Mouse (Mus musculus) forebrain, embryonic 10.5 days (tissue): ENCODE results near the gene Pax6. TPM values are rescaled to one million over a fixed set of nuclear protein-coding genes. Genes with fewer than 3 reads are reported as not detected.

ENCODE experiments used
- DNase-seq: peaks from one replicate; pipeline ENCODE4 v3.0.0-alpha.2; 2017; ENCODE audit warnings: low spot score; ENCODE audit errors: extremely low spot score
- H3K27ac ChIP-seq: fragments of 300-500 bp; sonication (generic); 2 replicates; pipeline ENCODE4 v1.5.1; 2016; ENCODE audit warnings: mild to moderate bottlenecking
- H3K27me3 ChIP-seq: fragments of 300-500 bp; sonication (generic); 2 replicates; pipeline ENCODE4 v1.6.1; 2016; ENCODE audit warnings: mild to moderate bottlenecking; ENCODE audit not compliant: poor library complexity, severe bottlenecking
- H3K36me3 ChIP-seq: fragments of 300-500 bp; sonication (generic); replicated peaks from 2 replicates; pipeline ENCODE4 v1.6.1; 2016; ENCODE audit warnings: mild to moderate bottlenecking, moderate library complexity
- H3K4me1 ChIP-seq: fragments of 300-500 bp; sonication (generic); 2 replicates; pipeline ENCODE4 v1.6.1; 2016
- H3K4me3 ChIP-seq: fragments of 300-500 bp; sonication (generic); 2 replicates; pipeline ENCODE4 v1.5.1; 2016; ENCODE audit warnings: mild to moderate bottlenecking, moderate library complexity
- H3K9me3 ChIP-seq: fragments of 300-500 bp; sonication (generic); 2 replicates; pipeline ENCODE4 v1.6.1; 2016; ENCODE audit warnings: mild to moderate bottlenecking, moderate library complexity
- WGBS: fragments of 180-500 bp; shearing (Covaris S2); methylation state at CpG from one replicate; pipeline ENCODE4 v1.1.7; 2016; 5-methylcytosine and 5-hydroxymethylcytosine counted together
- polyA plus RNA-seq: library from polyadenylated mRNA; unstranded; fragments of >200 nt; fragmentation: Nextera tagmentation; extraction: Ambion mirVana; gene quantifications from 2 replicates; pipeline ENCODE4 v1.2.1, GENCODE M21; 2016

Gene Pax6
- polyA plus RNA-seq, 1 experiment from 2014 or later: 76.8 TPM

DNA sequence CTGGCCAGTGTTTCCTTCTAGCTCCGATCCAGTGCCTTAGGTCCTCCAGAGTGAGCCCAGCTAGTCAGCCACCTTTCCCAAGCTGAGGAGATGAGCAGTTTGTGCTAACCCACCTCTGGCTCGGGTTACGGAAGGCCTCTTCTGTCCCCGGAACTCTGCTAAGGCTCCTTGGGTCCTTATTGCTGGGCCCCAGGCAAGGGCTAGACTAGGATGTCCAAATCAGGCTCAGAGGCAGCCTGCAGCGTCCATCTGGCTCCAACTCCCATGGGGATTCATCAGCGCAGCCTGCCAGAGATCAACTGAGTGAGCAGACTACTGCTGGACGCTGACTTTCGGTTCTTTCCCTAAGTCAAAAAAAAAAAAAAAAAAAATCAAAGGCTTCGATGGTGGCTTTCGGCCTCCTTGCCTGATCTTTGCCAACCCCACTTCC, 4.9 kb downstream of the Pax6 start:
- H3K9me3 ChIP-seq: no peaks in the 10 kb centered on the region
- WGBS: under 1% methylated on average over 10 of the region's 10 CpGs

DNA sequence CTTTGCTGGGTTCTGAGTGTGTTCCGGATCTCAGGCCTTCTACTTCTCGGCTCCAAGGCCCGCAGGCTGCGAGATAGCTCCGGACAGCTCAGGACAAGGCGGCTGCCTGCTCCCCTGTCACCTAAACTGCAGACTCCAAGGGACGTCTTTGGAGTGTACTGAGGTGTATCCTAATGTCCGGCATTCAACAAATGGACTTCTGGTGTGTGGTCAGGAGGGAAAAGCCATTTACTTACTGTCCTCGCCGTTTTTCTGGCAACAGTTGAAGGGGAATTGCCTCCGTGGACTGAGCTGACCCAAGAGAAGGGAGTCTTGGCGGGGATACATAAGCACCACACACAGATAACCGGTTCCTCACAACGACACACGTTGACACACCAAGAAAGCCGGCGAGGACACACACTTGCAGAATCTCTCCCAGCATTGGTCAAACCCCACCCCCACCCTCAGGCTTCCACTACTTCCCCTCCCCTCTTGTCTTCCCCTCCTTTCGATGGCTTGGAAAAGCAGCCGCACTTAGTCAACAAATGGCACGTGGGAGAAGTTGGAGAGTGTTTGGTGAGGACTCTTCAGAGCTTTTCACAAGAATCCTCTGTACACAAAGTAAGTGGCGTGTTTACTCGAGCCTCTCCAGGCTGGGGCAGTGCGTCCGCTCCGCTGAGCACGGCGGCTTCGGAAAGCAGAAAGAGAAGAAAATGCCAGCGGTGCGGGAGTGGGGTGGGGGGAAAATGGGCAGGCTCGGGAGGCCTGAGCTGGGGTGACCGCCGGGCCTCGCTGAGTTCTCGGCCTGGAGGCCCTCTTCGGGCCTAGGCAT, 5.6 kb downstream of the Pax6 start:
- H3K27ac ChIP-seq: peak overlapping the region; percentile 99
- under 1% methylated on average over 36 of the region's 36 CpGs for WGBS
- peaks cover 86% of the 10 kb centered on the region for H3K4me1 ChIP-seq
- peaks cover 97% of the 10 kb centered on the region for H3K27me3 ChIP-seq
- DNase-seq: peak; percentile 67
- peaks cover 14% of the 10 kb centered on the region for H3K36me3 ChIP-seq
- no peaks in the 10 kb centered on the region for H3K9me3 ChIP-seq
- peak overlapping the region; percentile 88 for H3K4me3 ChIP-seq

More for the DNA sequence above, 4.9 kb downstream of the Pax6 start:
- H3K27ac ChIP-seq: peak overlapping the region; percentile 99
- H3K27me3 ChIP-seq: peaks cover 97% of the 10 kb centered on the region
- peak; percentile 56 for DNase-seq
- peaks cover 13% of the 10 kb centered on the region for H3K36me3 ChIP-seq
- peaks cover 86% of the 10 kb centered on the region for H3K4me1 ChIP-seq
- H3K4me3 ChIP-seq: peak overlapping the region; percentile 88

DNA sequence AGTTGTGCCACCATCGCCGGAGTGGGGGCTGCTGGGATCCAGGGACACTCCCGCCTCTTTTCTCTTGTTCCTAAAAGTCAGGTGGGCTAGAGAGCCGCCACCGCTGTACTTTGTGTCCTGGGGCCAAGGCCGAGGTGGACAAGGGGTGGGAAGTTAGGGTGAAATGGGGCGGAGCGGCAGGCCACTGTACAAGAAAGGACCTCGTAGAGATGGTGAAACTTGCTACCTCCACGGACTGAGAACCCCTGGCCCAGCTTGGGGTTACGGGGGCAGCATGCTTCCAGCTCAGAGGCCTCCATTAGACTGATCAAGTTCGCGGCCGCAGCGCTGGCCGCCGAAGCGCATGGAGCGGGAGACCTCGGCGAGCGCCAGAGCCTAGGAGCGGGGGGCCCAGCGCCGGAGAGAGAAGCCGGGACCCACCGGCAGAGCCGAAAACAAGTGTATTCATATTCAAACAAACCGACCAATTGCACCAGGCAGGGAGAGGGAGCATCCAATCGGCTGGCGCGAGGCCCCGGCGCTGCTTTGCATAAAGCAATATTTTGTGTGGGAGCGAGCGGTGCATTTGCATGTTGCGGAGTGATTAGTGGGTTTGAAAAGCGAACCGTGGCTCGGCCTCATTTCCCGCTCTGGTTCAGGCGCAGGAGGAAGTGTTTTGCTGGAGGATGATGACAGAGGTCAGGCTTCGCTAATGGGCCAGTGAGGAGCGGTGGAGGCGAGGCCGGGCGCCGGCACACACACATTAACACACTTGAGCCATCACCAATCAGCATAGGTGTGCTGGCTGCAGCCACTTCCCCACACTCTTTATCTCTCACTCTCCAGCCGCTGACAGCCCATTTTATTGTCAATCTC, 6.4 kb downstream of the Pax6 start:
- Histone ChIP-seq H3K9me3 (no peaks in the 10 kb centered on the region), H3K4me3 (peak overlapping the region; percentile 88), H3K4me1 (peaks cover 86% of the 10 kb centered on the region), H3K27me3 (peaks cover 97% of the 10 kb centered on the region), H3K36me3 (peaks cover 21% of the 10 kb centered on the region), H3K27ac (peak overlapping the region; percentile 99)
- under 1% methylated on average over 49 of the region's 49 CpGs for WGBS
- peak; percentile 94 for DNase-seq

DNA sequence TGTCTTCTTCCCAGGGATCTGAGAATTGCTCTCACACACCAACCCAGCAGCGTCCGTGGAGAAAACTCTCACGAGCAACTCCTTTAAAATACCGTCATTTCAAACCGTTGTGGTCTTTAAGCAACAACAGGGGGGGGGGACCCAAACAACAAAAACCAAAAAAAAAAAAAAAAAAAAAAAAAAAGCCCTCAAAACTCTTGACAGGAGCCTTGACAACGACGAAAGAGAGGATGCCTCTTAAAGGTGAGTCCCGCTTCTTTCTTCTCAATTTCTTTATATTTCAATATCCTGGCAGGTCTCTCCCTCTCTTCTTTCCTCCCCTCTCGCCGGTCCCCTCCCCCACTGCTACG, 7.0 kb downstream of the Pax6 start:
- DNase-seq: no peak
- Histone ChIP-seq H3K4me3 (peak overlapping the region; percentile 88), H3K9me3 (no peaks in the 10 kb centered on the region), H3K27me3 (peaks cover 97% of the 10 kb centered on the region), H3K27ac (peak overlapping the region; percentile 99), H3K36me3 (peaks cover 24% of the 10 kb centered on the region), H3K4me1 (peaks cover 86% of the 10 kb centered on the region)
- WGBS: 0% methylated on average over 11 of the region's 11 CpGs

DNA sequence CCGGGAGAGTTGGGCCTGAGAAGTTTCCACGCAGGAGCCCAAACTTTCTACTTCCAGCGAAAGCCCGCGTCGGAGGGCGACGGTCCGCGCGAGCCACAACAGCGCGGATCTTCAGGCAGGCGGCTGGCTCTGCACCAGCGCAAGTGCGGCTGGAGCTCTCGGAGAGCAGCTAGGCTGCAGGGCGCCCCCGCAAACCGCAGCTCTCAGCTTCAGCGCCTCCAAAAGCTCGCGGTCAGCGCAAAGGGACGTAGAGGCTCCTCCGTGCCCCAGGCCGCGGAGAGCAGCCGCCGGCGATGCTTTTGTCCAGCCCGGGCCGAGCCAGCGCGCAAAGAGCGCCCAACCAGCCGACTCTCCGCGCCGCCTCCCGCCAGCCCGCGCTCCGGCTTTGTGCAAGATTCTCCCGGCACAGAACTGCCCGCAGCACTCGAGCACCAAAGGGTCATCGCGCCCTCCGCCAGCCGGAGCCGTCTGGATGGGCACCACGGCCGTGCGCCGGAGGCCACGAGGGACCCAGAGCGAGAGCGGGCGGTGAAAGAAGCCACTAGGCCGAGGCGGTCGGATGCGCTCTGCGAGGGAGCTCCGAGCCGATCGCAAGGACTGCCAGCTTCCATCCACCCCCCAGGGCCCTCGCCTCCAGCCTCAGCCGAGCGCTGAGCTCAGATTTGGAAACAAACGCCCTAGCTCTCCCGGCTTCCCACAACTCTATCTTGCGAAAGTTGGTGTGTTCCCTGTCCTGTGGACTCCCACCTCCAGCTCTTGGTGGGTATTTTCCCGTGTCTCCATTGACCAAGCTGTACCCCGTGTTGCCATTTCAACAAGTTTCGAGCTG, 7.6 kb downstream of the Pax6 start:
- Histone ChIP-seq H3K9me3 (no peaks in the 10 kb centered on the region), H3K4me3 (peak overlapping the region; percentile 88), H3K27me3 (peaks cover 97% of the 10 kb centered on the region), H3K4me1 (peaks cover 86% of the 10 kb centered on the region), H3K36me3 (peaks cover 30% of the 10 kb centered on the region), H3K27ac (peak overlapping the region; percentile 99)
- DNase-seq: peak; percentile 66
- under 1% methylated on average over 77 of the region's 77 CpGs for WGBS

DNA sequence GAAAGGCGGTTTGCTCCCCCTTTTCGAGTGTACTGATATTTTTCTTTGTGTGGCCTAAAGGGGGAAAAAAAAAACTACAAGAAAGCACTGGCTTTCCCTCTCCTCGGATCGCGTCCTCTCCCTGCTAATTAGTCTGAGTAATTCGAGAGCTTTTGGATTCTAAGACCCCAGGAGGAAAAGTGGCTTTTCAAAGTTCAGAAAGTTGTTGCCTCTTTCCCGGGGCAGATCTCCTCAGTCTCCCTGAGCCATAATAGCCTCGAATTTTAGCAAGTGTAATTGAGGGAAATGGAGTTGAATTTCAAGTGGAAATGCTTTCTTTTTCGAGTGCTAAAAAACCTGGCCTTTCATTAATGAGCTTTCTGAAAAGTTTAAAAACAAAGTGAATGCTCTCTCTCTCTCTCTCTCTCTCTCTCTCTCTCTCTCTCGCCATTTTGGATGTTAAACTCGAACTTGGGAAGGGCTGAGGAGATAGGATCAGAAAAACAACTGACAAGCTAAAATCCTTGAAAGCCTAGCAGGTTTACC, 8.3 kb downstream of the Pax6 start:
- Histone ChIP-seq H3K9me3 (no peaks in the 10 kb centered on the region), H3K27me3 (peaks cover 97% of the 10 kb centered on the region), H3K36me3 (peaks cover 32% of the 10 kb centered on the region), H3K27ac (peak overlapping the region; percentile 99), H3K4me3 (peak overlapping the region; percentile 88), H3K4me1 (peaks cover 86% of the 10 kb centered on the region)
- 0% methylated on average over 11 of the region's 11 CpGs for WGBS
- DNase-seq: peak; percentile 15

DNA sequence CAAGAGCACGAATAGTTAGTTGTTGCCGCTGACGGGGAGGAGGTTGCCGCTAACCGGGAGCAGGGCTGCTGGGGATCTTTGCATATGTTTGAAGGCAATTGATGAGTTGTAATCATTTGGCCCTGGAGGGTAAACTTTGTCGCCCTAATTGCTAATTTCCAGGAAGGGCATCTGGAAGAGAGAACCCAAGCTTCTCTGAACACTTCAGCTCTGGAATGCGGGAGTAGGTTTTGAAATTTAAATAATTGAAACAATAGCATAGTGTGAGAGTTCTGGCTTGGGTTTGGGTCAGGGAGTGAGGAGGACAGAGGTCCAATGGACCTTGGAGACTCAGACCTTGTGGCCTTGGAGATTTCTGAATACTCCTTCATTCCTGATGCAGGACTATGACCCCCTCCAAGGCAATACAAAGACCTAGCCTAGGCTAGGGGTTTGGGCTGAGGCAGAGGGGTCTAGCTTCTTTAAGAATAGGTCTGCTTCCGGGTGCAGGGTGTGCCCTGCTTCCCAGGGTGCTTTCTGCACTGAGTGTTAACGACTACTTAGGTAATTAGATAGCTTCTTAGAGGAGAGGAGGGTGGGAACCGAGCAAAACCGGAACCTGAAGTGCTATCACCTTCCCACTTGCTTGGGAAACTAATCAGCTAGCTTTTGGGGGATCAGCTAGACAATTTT, 8.9 kb downstream of the Pax6 start:
- Histone ChIP-seq H3K27ac (peak overlapping the region; percentile 99), H3K27me3 (peaks cover 97% of the 10 kb centered on the region), H3K36me3 (peaks cover 32% of the 10 kb centered on the region), H3K9me3 (no peaks in the 10 kb centered on the region), H3K4me3 (peak overlapping the region; percentile 88), H3K4me1 (peaks cover 86% of the 10 kb centered on the region)
- WGBS: under 1% methylated on average over 11 of the region's 11 CpGs
- DNase-seq: peak; percentile 37

DNA sequence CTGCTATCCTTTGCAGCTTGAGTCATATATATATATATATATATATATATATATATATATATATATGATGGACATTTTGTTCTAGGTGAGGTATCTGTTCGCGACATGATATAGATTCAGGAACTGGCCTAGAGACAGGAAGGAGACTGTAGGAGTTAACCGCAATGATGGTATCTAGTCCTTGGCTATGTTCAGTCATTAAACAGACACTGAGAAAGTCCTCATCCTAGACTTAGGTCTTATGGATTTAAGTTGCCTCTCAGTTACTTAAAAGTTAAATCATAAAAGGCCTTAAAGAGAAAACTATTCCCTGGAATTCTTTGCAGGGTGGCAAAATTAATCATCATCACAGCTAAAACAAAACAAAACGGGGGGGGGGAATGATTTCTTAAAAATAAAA, 9.6 kb downstream of the Pax6 start:
- Histone ChIP-seq H3K27me3 (peaks cover 97% of the 10 kb centered on the region), H3K4me1 (peaks cover 86% of the 10 kb centered on the region), H3K4me3 (peak overlapping the region; percentile 88), H3K36me3 (peaks cover 39% of the 10 kb centered on the region), H3K27ac (peak overlapping the region; percentile 99), H3K9me3 (no peaks in the 10 kb centered on the region)
- DNase-seq: no peak
- 6% methylated on average over 4 of the region's 4 CpGs for WGBS

DNA sequence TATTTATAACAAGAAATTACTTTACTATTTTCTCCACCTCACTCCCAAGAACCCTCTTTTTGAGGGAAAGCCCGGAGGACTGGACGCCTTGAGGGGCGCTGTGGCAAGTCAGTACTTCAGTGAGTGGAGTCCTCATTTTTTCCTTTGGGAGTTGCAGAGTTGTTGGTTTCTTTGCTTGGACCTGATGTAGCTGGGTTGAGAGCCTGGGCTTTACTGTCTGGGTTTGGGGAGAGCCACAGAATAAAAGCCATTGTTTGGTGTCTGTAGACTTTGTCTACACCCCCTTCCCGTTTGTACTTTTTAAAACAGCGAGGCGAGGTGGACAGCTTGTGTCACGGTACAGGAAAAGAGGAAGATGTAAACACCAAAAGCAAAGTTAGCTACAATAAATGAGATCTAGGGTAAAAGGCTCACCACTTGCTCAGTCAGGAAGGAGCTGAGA, 10.2 kb downstream of the Pax6 start:
- no peak for DNase-seq
- Histone ChIP-seq H3K4me1 (peaks cover 86% of the 10 kb centered on the region), H3K27me3 (peaks cover 97% of the 10 kb centered on the region), H3K36me3 (peaks cover 42% of the 10 kb centered on the region), H3K27ac (peak overlapping the region; percentile 99), H3K4me3 (peak overlapping the region; percentile 88), H3K9me3 (no peaks in the 10 kb centered on the region)
- under 1% methylated on average over 7 of the region's 7 CpGs for WGBS

DNA sequence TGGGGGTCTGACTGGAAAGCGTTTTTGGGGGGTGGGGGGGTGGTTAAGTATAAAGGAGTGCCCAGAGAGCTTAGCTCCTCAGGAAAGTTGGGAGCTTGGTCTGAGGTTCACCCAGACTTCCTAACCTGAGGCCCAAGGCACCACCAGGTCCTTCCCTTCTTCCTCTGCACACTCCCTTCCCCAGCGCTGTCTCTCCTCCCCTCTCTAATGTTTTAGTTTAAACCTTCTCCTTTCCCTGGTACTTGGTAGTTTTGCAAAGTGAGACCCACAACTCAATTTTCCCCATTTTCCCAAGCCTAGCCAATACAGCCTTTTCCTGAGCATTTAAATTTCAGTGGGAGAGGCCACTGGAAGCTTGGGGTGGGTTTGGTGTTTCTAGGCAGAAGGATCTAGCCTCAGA, 10.6 kb downstream of the Pax6 start:
- no peaks in the 10 kb centered on the region for H3K9me3 ChIP-seq
- DNase-seq: no peak
- peaks cover 46% of the 10 kb centered on the region for H3K36me3 ChIP-seq
- H3K27ac ChIP-seq: peak overlapping the region; percentile 99
- peaks cover 86% of the 10 kb centered on the region for H3K4me1 ChIP-seq
- peak overlapping the region; percentile 88 for H3K4me3 ChIP-seq
- WGBS: 0% methylated on average over 2 of the region's 2 CpGs
- peaks cover 97% of the 10 kb centered on the region for H3K27me3 ChIP-seq

DNA sequence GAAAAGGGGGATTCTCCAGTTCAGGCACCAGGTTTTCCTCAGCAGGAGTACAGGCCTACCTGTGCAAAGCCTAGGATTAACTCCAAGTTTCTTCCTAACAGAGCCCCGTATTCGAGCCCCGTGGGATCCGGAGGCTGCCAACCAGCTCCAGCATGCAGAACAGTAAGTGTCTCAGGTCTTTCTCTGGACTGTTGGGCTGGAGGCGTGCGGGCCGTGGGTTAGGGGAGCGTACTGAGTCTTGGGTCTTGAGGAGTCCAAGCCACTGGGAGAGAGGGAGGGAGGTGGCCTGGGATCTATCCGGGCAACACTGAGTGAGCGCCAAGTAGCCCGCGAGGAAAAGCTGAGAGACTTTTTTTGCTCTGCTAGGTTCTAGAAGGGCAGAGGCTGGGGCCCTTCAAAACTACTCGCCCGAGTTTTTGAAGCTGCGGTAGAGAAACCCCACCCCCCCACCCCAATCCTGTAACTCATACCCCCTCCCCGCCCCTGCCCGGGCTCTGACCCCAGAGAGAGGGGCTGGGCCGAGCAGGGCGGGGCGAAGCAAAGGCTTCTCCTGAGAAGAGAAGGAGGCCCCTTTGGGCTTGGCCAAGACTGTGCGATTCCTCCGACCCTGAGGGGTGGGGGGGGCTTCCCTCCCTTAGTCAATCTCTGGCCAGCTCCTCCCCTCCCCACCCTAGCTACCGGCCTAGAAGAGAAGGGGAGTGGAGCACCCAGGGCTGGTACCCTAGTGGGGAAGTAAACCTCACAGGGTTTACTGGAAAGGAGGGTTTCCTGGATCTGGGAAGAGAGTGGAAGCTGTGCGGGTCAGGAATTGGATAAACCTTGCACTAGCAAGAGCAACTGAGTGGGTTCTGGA, 11.7 kb downstream of the Pax6 start:
- Histone ChIP-seq H3K36me3 (peaks cover 55% of the 10 kb centered on the region), H3K4me1 (peaks cover 83% of the 10 kb centered on the region), H3K9me3 (no peaks in the 10 kb centered on the region), H3K27ac (peak overlapping the region; percentile 99), H3K27me3 (peaks cover 97% of the 10 kb centered on the region), H3K4me3 (peak overlapping the region; percentile 88)
- WGBS: under 1% methylated on average over 21 of the region's 24 CpGs
- peak; percentile 68 for DNase-seq
